In the genomic region with DNA sequence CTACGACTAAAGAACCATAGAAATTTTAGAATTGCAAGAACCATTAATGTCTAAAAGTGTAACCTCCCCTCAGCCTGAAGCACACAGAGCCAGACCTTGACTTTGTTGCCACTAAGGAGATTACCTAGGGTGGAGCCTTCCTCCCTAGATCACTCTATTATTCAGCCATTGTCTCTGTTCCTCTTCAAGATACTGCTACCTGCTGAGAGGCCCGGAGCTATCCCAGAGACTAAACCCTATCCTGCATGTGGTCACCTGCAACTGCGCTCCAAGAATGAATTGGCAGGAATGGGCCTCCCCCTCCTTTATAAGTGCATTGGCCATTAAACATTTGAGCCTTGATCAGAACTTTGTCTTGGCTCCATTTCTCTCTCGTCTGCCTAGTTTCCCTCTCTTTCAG, we compare ENCODE assay signal across 7 mouse cellular contexts.
DNase-seq lines count a peak whose midpoint lies in the region; ATAC-seq and TF ChIP-seq lines count a peak whose summit lies in the region.
"Not testable (repeated sequence)": the region's sequence is repeated elsewhere in the genome, so short reads cannot be mapped to it uniquely, and the experiment has no call there.

No protein-coding gene starts in this region.

- H3K4me1 ChIP-seq in ES-Bruce4 (ENCODE audit: control insufficient read depth, insufficient read depth, low read length); ES-E14 (ENCODE audit: control insufficient read depth in 2 of 2, insufficient read depth in 2 of 2, low read length in 2 of 2, poor library complexity in 1 of 2); midbrain, embryonic 11.5 days (ENCODE audit: control insufficient read depth, insufficient read depth, low read length): not testable (repeated sequence)

- H3K4me2 ChIP-seq in midbrain, embryonic 11.5 days: not testable (repeated sequence)

- H3K4me3 ChIP-seq in ES-Bruce4 (ENCODE audit: low read depth, low read length); ES-E14 (ENCODE audit: insufficient read depth in 1 of 2, low read depth in 1 of 2, low read length in 2 of 2, poor library complexity in 1 of 2, severe bottlenecking in 1 of 2); midbrain, embryonic 11.5 days (ENCODE audit: low read depth, low read length): not testable (repeated sequence)

- TF ChIP-seq POLR2A in ES-Bruce4 (IDR thresholded peaks at IDR 0.05; ENCODE audit: insufficient read depth, low read length): not testable (repeated sequence)

- not testable (repeated sequence) for TF ChIP-seq CTCF in ES-Bruce4 (IDR thresholded peaks at IDR 0.05; ENCODE audit: low read depth, low read length)

- not testable (repeated sequence) for H3K9ac ChIP-seq in ES-Bruce4 (ENCODE audit: low read depth, poor library complexity, severe bottlenecking); ES-E14 (ENCODE audit: insufficient read depth, low read depth, low read length, poor library complexity, severe bottlenecking); midbrain, embryonic 11.5 days (ENCODE audit: low read length)

- not testable (repeated sequence) for H3K27ac ChIP-seq in ES-Bruce4 (ENCODE audit: insufficient read depth, low read length); ES-E14 (ENCODE audit: insufficient read depth, low read depth, low read length, poor library complexity, severe bottlenecking); midbrain, embryonic 11.5 days (ENCODE audit: low read depth, low read length)

- not testable (repeated sequence) for ATAC-seq in midbrain, embryonic 11.5 days (ENCODE audit: low FRiP score)

- not testable (repeated sequence) for H3K27me3 ChIP-seq in ES-Bruce4 (ENCODE audit: control insufficient read depth, insufficient read depth, low read length, poor library complexity, severe bottlenecking); midbrain, embryonic 11.5 days (ENCODE audit: control insufficient read depth, insufficient read depth, low read length)

- peak; percentile 90 for DNase-seq in ES-CJ7 (ENCODE audit: low read depth, low spot score)
- peak; percentile 47 for DNase-seq in ES-E14 (ENCODE audit: low read depth, low spot score)
- peak; percentile 93 for DNase-seq in R1 (ENCODE audit: low read depth, low spot score)
- peak; percentile 42 for DNase-seq in WW6 (ENCODE audit: low read depth, low spot score)
- DNase-seq in ZHBTc4 (ENCODE audit: low read depth, low spot score): peak; percentile 84
- DNase-seq in midbrain, embryonic 11.5 days (ENCODE audit: low spot score, missing footprints): peak; percentile 64

- not testable (repeated sequence) for H3K9me3 ChIP-seq in ES-Bruce4 (replicated peaks; ENCODE audit: control insufficient read depth, insufficient read depth, low read length, poor library complexity, severe bottlenecking); ES-E14 (ENCODE audit: control insufficient read depth, insufficient read depth, low read depth, low read length); midbrain, embryonic 11.5 days (ENCODE audit: control insufficient read depth, low read length)

- not testable (repeated sequence) for H3K36me3 ChIP-seq in ES-Bruce4 (ENCODE audit: control insufficient read depth, insufficient read depth, low read length, poor library complexity, severe bottlenecking); ES-E14 (ENCODE audit: control insufficient read depth, insufficient read depth, low read length, poor library complexity, severe bottlenecking); midbrain, embryonic 11.5 days (ENCODE audit: control insufficient read depth, insufficient read depth, low read length)

- TF ChIP-seq EP300 in ES-Bruce4 (IDR thresholded peaks at IDR 0.05; ENCODE audit: insufficient read depth, low read depth, low read length): peak; percentile 29; the same call in 1 of the 2 replicates

- in situ Hi-C loops in ES-E14 (cut with MboI; ENCODE audit: low sequenced_read_pairs in 2 of 2, unreplicated experiment in 2 of 2): not testable (repeated sequence)

- 44% methylated on average over 4 of the region's 4 CpGs for WGBS in midbrain, embryonic 11.5 days

Comparison
In these comparisons a context has a peak if more than half of its experiments do, and no peak if none do; other contexts are left out.
1. DNase-seq: peak in every context shown above with its lines; median percentile 93 in R1; 90 in ES-CJ7; 84 in ZHBTc4; 64 in midbrain, embryonic 11.5 days; 47 in ES-E14; 42 in WW6.